Mouse (Mus musculus) neural tube, embryonic 13.5 days (tissue): ENCODE results near the gene Hnrnpul1. TPM values are rescaled to one million over a fixed set of nuclear protein-coding genes. Genes with fewer than 3 reads are reported as not detected.
A peak's percentile ranks its signal among the peaks of the same experiment; 100 is the strongest.
"Not testable (repeated sequence)": the region's sequence is repeated elsewhere in the genome, so short reads cannot be mapped to it uniquely, and the experiment has no call there.

Experiments used
- ATAC-seq: fragments of 200-750 bp; cut with Nextera tagmentation; 2 replicates; pipeline ENCODE4 v1.8.0; 2017; ENCODE audit warnings: low read depth, mild to moderate bottlenecking, moderate TSS enrichment, moderate library complexity
- H3K27ac ChIP-seq: fragments of 300-500 bp; sonication (generic); replicated peaks from 2 replicates; pipeline ENCODE4 v1.5.1; 2015; ENCODE audit warnings: moderate library complexity, mild to moderate bottlenecking, inconsistent platforms
- H3K27me3 ChIP-seq: fragments of 300-500 bp; sonication (generic); 2 replicates; pipeline ENCODE4 v1.6.1; 2015; ENCODE audit warnings: mild to moderate bottlenecking, inconsistent platforms
- H3K36me3 ChIP-seq: fragments of 300-500 bp; sonication (generic); 2 replicates; pipeline ENCODE4 v1.6.1; 2015; ENCODE audit warnings: mild to moderate bottlenecking, inconsistent platforms
- H3K4me1 ChIP-seq: fragments of 300-500 bp; sonication (generic); replicated peaks from 2 replicates; pipeline ENCODE4 v1.6.1; 2015; ENCODE audit warnings: inconsistent platforms
- H3K4me2 ChIP-seq: fragments of 300-500 bp; sonication (generic); 2 replicates; pipeline ENCODE4 v1.6.1; 2015; ENCODE audit warnings: inconsistent platforms, mild to moderate bottlenecking, moderate library complexity
- H3K4me3 ChIP-seq: fragments of 300-500 bp; sonication (generic); 2 replicates; pipeline ENCODE4 v1.5.1; 2015; ENCODE audit warnings: mild to moderate bottlenecking, inconsistent platforms
- H3K9ac ChIP-seq: fragments of 300-500 bp; sonication (generic); 2 replicates; pipeline ENCODE4 v1.6.1; 2015; ENCODE audit warnings: moderate library complexity, mild to moderate bottlenecking, inconsistent platforms
- H3K9me3 ChIP-seq: fragments of 300-500 bp; sonication (generic); 2 replicates; pipeline ENCODE4 v1.6.1; 2016; ENCODE audit warnings: inconsistent platforms
- WGBS: fragments of 180-500 bp; shearing (Covaris S2); methylation state at CpG from one replicate; pipeline ENCODE4 v1.1.7; 2015; 5-methylcytosine and 5-hydroxymethylcytosine counted together
- polyA plus RNA-seq: library from polyadenylated mRNA; unstranded; fragments of >200 nt; fragmentation: Nextera tagmentation; extraction: Ambion mirVana; gene quantifications from 2 replicates; pipeline ENCODE4 v1.2.1, GENCODE M21; 2015

Hnrnpul1 gene
- polyA plus RNA-seq, 1 experiment from 2014 or later, result 45.1 TPM

DNA sequence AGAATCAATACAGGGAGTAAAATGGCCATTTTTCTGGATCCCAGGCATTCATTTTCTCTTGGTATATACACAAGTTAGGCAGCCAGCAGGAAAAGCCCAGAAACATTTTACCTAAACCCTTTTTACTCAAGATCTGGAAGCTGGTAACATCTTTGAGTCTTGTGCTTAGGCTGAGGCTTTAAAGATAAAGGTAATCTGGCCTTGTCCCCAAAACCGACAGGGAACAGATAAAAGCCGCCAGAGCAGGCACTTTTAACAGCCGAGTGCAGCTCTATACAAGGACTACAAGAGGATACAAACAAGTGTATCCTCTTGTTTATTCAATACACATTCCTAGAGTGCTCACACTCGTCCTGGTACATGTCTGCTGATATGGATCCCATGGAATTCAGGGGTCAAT lies 19.6 kb downstream of the Hnrnpul1 start:
- no peak overlapping the region for H3K4me3 ChIP-seq
- WGBS, result 82% methylated on average over 4 of the region's 4 CpGs
- H3K4me2 ChIP-seq, result no peak overlapping the region
- no peak overlapping the region for H3K27ac ChIP-seq
- no peak for ATAC-seq
- no peaks in the 10 kb centered on the region for H3K27me3 ChIP-seq
- H3K9ac ChIP-seq, result no peak overlapping the region
- H3K4me1 ChIP-seq, result 0 out of 2 replicates have a peak, but pooled peaks cover 4% of the 10 kb centered on the region
- no peaks in the 10 kb centered on the region for H3K9me3 ChIP-seq
- H3K36me3 ChIP-seq, result peaks cover 95% of the 10 kb centered on the region

DNA sequence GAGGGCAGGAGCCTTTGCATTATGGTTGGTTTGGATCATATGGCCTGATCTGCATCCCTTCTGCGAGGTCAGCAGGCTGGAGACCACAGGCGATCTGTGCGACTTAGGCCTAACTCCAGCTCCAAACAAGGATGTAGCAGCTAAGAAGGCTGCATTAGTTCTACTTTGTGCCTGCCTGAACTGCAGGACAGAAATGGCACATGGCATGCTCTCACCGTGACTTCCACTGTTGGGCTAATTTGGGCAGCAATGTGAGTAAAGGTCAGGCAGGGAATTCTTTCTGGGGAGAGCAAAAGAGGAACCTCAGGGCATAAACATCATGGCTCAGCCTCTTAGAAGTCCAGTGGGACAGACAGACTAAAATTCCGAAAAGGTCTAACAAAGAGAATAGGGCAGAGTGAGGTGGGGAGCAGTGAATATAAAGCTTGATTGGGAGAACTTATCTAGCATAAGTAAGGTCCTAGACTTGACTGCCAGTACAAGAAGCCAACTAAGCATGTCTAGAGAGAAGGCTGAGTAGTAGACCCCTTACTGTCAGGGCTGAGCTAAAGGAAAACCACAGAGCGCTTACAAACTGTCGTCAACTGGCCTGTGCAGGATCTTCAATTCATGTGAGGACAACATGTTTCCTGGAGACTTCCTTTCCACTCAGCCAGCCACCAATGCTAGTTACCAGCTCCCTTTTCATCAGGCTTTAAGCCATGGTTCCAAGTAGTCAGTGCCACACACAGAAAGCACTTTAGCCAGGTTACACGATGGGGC lies 23.1 kb downstream of the Hnrnpul1 start:
- Histone ChIP-seq H3K4me2 (no peak overlapping the region), H3K9ac (no peak overlapping the region), H3K27me3 (no peaks in the 10 kb centered on the region), H3K4me1 (0 out of 2 replicates have a peak, but pooled peaks cover 4% of the 10 kb centered on the region), H3K27ac (no peak overlapping the region), H3K36me3 (peaks cover 96% of the 10 kb centered on the region), H3K4me3 (no peak overlapping the region), H3K9me3 (no peaks in the 10 kb centered on the region)
- 92% methylated on average over 8 of the region's 8 CpGs for WGBS
- no peak for ATAC-seq

DNA sequence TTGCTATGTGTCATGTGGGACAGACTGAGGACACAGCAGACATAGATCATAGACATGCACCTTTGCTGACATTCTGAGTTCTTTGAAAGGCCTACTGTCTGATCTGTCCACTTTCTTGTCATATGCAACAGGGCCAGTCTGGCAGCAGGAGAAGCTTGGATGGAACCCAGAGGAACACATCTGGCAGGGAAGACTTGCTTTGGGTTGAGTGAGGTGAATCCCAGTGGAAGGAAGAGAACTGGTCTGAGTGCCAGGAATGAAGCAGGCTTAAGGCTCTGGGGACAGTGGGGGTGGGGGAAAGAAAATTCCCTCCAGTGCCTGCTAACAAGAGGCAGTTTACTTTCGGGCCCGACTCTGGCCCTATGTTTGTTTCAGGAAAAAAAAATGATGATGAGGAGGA lies 24.7 kb downstream of the Hnrnpul1 start:
- Histone ChIP-seq H3K4me1 (0 out of 2 replicates have a peak, but pooled peaks cover 4% of the 10 kb centered on the region), H3K36me3 (peaks cover 96% of the 10 kb centered on the region), H3K9me3 (no peaks in the 10 kb centered on the region), H3K4me3 (no peak overlapping the region), H3K4me2 (no peak overlapping the region), H3K27me3 (no peaks in the 10 kb centered on the region), H3K27ac (no peak overlapping the region), H3K9ac (no peak overlapping the region)
- ATAC-seq, result no peak
- 92% methylated on average over 2 of the region's 2 CpGs for WGBS

DNA sequence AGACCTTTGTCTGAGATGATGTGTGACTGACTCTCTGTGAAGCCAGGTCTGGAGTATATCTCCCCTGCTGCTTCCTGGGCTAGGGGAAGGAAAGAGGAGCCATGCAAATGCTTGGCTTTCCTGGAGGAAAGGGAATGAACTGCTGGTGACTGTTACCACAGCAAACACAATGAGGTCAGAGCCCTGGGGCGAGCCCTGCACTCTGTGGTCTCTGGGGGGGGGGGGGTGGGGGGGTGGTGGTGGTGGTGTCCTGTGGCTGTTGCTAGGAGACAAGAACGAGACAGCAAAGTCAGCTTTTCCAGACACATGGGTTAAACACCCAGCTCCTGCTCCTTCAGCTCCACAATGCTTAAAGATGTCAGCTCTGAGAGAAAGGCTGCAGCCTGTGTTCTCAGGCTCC lies 25.2 kb downstream of the Hnrnpul1 start:
- WGBS, result 66% methylated on average over 2 of the region's 2 CpGs
- no peak for ATAC-seq

DNA sequence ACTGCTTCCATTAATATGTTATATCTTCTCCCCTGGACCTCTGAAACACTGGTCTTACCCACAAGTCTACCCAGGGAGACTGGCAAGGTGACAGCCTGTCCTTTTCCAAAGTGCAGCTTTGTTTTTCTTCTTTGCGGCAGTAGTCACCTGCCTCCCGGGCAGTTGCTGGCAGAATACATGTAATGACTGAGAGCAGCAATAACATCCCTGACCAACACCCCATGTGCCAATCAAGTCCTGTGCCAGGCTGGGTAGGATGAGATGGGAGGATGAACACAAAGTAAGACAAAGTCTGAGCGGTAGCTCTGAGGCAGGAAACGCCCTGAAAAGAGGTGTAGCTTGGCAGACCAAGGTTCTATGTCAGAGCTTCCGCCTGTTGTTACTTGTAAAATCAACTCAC lies 26.8 kb downstream of the Hnrnpul1 start:
- WGBS, result 90% methylated on average over 5 of the region's 5 CpGs
- Histone ChIP-seq H3K27ac (no peak overlapping the region), H3K4me1 (0 out of 2 replicates have a peak, but pooled peaks cover 4% of the 10 kb centered on the region), H3K9ac (no peak overlapping the region), H3K4me3 (no peak overlapping the region), H3K36me3 (peaks cover 97% of the 10 kb centered on the region), H3K4me2 (no peak overlapping the region), H3K9me3 (no peaks in the 10 kb centered on the region), H3K27me3 (no peaks in the 10 kb centered on the region)
- no peak for ATAC-seq

More for the DNA sequence above, 25.2 kb downstream of the Hnrnpul1 start:
- peaks cover 96% of the 10 kb centered on the region for H3K36me3 ChIP-seq
- H3K9me3 ChIP-seq, result no peaks in the 10 kb centered on the region
- H3K4me3 ChIP-seq, result no peak overlapping the region
- H3K9ac ChIP-seq, result no peak overlapping the region
- no peak overlapping the region for H3K27ac ChIP-seq
- H3K4me1 ChIP-seq, result 0 out of 2 replicates have a peak, but pooled peaks cover 4% of the 10 kb centered on the region
- no peak overlapping the region for H3K4me2 ChIP-seq
- H3K27me3 ChIP-seq, result no peaks in the 10 kb centered on the region

DNA sequence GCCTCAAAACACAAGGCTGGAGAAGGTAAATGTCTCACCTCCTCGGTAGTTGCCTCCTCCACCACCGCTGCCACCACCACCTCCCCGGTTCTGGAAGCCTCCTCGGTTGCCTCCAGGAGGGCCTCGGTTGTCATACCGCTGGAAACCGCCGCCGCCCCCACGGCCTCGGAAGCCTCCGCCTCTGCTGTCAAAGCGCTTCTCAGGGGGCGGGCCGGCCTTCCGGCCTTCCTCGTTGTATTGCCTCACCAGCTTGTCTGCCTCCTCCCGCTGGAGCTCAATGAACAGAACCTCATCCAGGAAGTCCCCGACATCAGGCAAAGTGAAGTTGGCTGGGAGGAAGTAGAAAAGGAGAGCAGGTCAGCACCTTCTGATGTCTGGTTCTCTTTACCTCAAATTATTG lies 28.7 kb downstream of the Hnrnpul1 start:
- no peak overlapping the region for H3K4me2 ChIP-seq
- no peak overlapping the region for H3K27ac ChIP-seq
- H3K4me1 ChIP-seq, result 0 out of 2 replicates have a peak, but pooled peaks cover 4% of the 10 kb centered on the region
- H3K36me3 ChIP-seq, result peaks cover 96% of the 10 kb centered on the region
- no peaks in the 10 kb centered on the region for H3K27me3 ChIP-seq
- H3K4me3 ChIP-seq, result no peak overlapping the region
- no peaks in the 10 kb centered on the region for H3K9me3 ChIP-seq
- 83% methylated on average over 19 of the region's 19 CpGs for WGBS
- no peak for ATAC-seq
- no peak overlapping the region for H3K9ac ChIP-seq

DNA sequence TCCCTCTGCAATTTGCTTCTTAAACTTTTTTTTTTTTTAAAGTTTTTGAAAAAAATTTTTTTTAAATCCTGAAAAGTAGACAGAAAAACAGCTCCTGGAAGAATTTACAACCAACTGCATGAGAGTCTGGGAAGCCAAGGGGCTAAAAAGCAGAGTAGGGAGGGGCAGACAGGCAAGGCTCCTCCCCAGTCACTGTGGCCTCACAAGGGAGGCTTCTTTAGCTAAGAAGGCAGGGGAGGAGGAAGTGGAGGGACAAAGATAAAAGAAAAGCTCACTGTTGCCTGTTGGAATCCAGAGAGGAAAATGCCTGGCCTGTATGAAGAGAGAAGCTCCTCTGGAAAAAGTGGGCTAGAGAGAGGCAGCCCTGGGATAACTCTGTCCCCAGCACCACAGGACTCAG lies 32.8 kb downstream of the Hnrnpul1 start:
- H3K4me2 ChIP-seq, ATAC-seq: not testable (repeated sequence)
- H3K4me1 ChIP-seq, result peaks cover 20% of the 10 kb centered on the region

DNA sequence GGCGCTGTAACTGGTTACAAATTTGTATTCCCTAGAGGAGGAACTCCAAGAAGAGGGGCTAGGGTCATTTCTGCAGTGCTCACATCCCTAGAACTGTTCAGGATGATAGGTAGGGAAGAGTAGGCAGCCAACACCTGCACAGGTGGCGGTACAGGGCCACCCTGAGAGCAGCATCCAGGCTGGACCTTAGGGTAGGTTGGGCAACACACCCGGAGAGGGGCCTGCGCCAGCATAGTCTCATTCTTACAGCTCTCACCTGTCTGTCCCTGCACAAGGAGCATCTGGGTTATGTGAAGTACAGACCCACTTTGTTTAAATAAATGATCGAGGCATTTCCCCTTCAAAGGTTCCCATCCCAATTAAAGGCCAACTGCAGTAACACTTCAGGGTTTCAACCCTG lies 33.8 kb downstream of the Hnrnpul1 start:
- Histone ChIP-seq H3K27ac (no peak overlapping the region), H3K4me2 (no peak overlapping the region), H3K9ac (no peak overlapping the region), H3K36me3 (peaks cover 63% of the 10 kb centered on the region), H3K4me3 (no peak overlapping the region), H3K4me1 (peaks cover 20% of the 10 kb centered on the region), H3K27me3 (no peaks in the 10 kb centered on the region), H3K9me3 (no peaks in the 10 kb centered on the region)
- 0 out of 2 replicates have a peak, but pooled peaks have one; percentile 7 for ATAC-seq
- WGBS, result 92% methylated on average over 5 of the region's 5 CpGs

More for the DNA sequence above, 32.8 kb downstream of the Hnrnpul1 start:
- H3K27me3 ChIP-seq, H3K27ac ChIP-seq, H3K4me3 ChIP-seq, H3K9me3 ChIP-seq, H3K9ac ChIP-seq: not testable (repeated sequence)
- peaks cover 65% of the 10 kb centered on the region for H3K36me3 ChIP-seq

DNA sequence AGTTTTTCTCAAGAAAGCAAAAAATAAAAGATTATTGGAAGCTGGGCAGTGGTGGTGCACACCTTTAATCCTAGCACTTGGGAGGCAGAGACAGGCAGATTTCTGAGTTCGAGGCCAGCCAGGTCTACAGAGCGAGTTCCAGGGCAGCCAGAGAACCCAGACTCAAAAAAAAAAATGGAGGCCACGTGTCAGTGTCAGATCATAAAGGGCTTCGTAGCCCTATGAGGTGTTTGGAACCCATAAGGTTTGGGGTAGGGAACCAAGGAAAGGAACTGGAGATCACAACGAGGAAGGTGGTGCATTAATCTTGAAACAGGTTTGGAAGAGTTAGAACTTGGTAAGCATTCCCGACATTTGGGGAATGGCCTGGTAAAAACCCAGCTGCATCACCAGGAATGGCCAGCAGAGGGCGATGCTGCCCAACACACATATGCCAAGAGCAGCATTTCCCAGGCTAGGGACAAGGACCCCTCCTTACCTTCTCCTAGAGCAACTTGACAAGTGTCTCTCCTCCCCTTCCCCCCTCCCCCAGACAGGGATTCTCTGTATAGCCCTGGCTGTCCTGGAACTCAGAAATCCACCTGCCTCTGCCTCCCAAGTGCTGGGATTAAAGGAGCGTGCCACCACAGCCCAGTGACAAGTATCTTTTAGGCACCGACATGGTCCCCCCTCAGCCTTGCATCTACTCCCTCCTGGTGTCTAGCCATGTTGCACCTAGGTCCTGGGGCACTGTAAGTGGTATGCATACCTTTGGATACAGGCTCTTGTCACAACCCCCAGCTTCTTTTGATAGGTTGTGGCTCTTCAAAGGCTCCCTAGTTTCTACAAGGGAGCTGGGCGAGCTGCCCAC lies 34.6 kb downstream of the Hnrnpul1 start:
- no peak overlapping the region for H3K27ac ChIP-seq
- H3K4me1 ChIP-seq, result peaks cover 20% of the 10 kb centered on the region
- no peak overlapping the region for H3K9ac ChIP-seq
- no peaks in the 10 kb centered on the region for H3K9me3 ChIP-seq
- WGBS, result 66% methylated on average over 10 of the region's 10 CpGs
- H3K27me3 ChIP-seq, result no peaks in the 10 kb centered on the region
- peak overlapping the region; percentile 91; the same call in 1 of the 2 replicates for H3K4me2 ChIP-seq
- H3K4me3 ChIP-seq, result no peak overlapping the region
- peaks cover 63% of the 10 kb centered on the region for H3K36me3 ChIP-seq
- peak; percentile 30; the same call in 1 of the 2 replicates for ATAC-seq

DNA sequence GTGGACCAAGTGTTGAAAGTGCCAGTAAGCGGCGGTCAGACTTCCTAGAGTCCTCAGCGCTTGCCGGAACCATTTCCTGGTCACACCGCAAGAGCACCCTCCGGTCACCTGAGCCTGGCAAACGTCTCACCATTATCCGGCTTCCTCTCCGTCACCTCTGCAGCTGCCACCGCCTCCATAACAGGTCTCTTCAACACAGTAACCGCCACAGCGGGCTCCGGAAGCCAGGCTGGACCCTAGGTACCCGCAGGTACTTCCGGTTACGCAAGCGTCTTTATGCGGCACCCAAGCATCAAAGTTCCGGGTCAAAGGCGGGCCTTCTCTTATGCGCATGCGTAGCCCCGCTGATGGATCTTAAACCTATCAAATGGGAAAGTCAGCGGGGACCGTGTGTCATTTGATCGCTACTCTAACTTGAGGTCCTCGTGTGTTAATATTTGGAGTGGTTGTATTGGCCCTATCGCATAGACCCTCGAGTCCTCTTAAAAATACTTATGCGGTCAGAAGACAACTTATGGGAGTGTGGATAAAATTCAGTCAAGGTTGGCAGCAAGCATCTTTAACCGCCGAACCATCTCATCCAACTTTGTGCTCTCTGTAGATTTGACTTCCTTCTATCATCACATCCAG lies 35.7 kb downstream of the Hnrnpul1 start, which contains the start of gene Ccdc97:
Gene Ccdc97 (minus strand): TSS at position 301 of the 630 bp plus-strand sequence.
- H3K4me2 ChIP-seq, result peak within 1 kb of the TSS; percentile 91
- H3K27me3 ChIP-seq, result no peaks in the 10 kb centered on the region
- H3K4me3 ChIP-seq, result peak within 1 kb of the TSS; percentile 77
- H3K4me1 ChIP-seq, result peaks cover 20% of the 10 kb centered on the region
- peak; percentile 89 for ATAC-seq
- peak within 1 kb of the TSS; percentile 86 for H3K27ac ChIP-seq
- no peaks in the 10 kb centered on the region for H3K9me3 ChIP-seq
- H3K9ac ChIP-seq, result peak within 1 kb of the TSS; percentile 78
- 5% methylated on average over 32 of the region's 32 CpGs for WGBS
- H3K36me3 ChIP-seq, result peaks cover 63% of the 10 kb centered on the region

DNA sequence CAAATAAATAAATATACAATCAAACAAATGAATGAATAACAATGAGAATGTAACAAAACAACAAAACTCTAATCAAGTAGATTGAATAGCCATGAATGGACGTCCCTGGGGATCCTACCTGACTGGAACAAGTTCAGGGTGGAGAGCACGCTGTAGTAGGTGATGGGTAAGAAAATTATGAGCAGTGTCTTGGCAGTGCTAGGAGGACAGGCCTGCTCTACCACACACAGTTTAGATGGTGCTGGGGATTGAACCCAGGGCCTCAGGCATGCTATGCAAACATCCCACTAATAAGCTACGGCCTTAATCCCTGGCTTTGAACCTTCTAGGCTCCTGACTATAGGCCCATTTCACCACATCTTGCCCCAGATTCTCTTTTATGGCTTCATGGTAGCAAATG lies 37.1 kb downstream of the Hnrnpul1 start:
- no peak for ATAC-seq
- peak overlapping the region; percentile 77 for H3K4me3 ChIP-seq
- no peaks in the 10 kb centered on the region for H3K9me3 ChIP-seq
- peaks cover 63% of the 10 kb centered on the region for H3K36me3 ChIP-seq
- 92% methylated on average over 3 of the region's 3 CpGs for WGBS
- H3K4me1 ChIP-seq, result peaks cover 22% of the 10 kb centered on the region
- H3K9ac ChIP-seq, result peak overlapping the region; percentile 78
- H3K4me2 ChIP-seq, result peak overlapping the region; percentile 91
- no peak overlapping the region for H3K27ac ChIP-seq
- H3K27me3 ChIP-seq, result no peaks in the 10 kb centered on the region
